Mouse (Mus musculus) erythroblast, adult 5-6 weeks (primary cell): ENCODE measurements at regions not wholly inside any gene's neighbourhood (a gene's known extent, or its start where the extent isn't known, plus 50 kb on each side); places are given as distances from the start of the nearest gene placed in this dataset.
A peak's percentile ranks its signal among the peaks of the same experiment; 100 is the strongest.

ENCODE experiments used
- ATAC-seq: replicated peaks from 2 replicates; pipeline ENCODE4 v1.8.0; 2016; ENCODE audit warnings: moderate number of reproducible peaks, mild to moderate bottlenecking, moderate TSS enrichment, inconsistent platforms; ENCODE audit not compliant: poor library complexity, low FRiP score, severe bottlenecking

DNA sequence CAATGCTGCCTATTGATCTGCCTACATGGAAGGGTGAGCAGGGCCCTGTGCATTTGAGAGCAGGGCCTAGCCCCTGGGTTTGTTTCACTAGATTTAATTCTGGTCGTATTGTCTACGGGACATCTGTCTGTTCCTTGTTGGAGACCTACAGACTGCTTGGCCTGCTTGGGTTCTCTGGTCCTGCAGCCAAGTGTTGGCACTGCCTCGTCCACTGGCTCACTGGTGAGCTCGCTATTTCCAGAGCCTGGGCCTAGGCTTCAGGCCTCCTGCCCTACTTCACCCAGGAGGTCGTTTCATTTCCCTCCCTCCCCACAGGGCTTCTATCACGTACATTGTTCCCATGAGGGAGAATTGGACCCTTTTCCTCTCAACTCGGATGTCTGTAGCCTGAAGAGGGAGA, 62.2 kb upstream of the Blcap start:
- no peak for ATAC-seq

DNA sequence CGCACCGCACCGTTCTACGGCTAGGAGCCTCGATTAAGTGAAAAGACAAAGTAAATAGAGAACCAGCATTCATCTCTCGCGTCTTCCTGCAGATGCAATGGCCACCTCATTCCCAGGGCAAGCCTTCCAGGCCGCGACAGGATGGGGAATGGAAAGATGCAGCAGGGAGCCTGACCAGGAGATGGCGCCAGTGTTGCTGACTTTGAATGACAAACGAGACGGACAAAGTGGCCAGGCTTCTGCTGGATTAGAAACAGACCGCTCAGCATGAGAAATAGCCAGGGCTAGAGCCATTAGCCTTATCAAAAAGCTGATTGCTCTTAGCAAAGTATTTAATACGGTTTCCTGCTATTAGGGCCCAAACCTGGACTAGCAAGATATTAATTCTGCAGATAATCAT, 64.6 kb upstream of the Blcap start:
- ATAC-seq = no peak

DNA sequence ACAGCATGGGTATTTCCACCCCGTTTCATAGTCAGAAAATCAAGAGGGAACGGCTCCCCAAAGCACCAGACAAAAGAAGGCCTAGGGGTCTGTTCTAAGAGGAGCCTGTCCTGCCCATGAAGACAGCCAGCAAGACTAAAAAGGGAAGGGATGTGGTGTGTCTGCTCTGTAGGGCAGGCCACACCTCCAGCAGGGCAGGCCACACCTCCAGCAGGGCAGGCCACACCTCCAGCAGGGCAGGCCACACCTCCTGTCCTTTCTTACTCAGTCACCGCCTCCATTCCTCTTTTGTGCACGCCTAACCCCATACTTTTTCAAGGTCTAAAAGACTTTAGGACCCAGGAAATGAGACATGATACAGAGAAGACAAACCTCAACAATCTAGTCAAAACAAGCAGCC, 69.8 kb upstream of the Blcap start:
- peak; percentile 58 for ATAC-seq

DNA sequence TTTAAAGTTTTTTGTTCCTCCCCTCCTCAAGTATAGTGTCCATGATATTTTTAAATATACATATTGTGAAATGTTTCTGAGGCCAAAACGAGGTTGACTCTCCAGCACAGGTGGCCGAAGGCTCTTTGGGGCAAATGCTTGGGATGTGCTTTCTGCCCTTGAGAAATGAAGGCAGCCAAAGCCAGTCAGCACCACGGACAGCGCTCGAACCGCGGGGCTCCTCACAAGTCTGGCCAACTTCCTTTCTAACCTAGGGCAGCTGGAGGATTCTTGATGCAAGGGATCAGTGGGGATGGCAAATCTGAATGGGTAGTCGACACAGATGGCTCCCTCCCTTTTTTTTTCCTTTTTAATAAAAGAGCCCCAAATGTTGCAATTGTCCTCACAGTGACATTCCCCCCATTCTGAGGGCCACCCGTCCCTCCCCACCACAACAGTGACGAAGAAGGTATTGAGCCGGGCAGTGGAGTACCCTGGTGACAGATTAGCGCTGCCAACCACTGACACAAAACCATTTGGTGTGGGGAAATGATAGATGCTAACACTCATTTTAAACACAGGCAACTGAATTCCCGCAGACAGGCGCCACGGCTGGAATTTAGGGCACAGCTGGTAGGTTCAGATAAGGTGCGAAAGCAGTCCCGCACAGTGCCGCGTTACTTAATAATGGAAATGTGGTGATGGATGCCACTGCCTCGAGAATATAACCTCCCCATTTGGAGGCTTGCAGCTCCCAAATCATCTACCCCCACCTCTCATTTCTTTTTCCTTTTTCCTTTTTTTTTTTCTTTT, 73.4 kb upstream of the Ctnnbl1 start:
- no peak for ATAC-seq

DNA sequence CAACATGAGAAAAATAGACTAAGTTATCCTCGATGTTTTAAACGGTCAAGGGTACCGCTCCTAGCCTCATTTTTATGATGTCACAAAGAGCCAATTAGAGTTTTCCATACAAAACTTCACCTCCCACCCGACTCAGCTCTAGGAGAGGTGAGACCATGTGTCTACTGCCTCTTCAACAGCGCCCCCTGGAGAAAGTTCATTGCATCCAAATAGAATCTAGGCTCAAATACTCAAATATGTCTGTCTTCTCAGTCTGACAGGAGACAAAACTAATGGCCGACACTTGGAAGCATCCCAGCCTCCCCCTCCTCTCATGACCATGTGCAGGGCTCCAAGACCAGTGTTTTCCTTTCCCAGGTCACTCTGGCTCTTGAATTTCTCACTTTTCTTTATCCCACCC, 72.7 kb upstream of the Ctnnbl1 start:
- ATAC-seq = no peak

DNA sequence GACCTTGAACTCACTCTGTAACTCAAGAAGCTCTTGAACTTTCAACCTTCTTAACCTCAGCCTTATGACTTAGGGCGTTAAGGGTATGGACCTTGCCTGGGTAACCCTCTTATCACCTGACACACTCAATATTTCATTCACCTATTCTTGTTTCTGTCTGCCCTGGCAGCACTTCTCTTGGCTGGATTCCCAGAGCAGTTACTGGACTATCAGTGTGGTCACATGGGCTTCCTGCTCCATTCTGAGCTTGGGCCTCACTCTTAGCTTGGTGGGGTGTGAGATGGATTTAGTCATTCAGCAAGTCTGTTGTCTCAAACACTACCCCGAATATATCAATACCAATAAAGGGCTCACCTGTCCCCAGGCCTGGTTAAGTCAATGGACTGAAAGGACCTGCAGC, 67.0 kb upstream of the Ctnnbl1 start:
- no peak for ATAC-seq

DNA sequence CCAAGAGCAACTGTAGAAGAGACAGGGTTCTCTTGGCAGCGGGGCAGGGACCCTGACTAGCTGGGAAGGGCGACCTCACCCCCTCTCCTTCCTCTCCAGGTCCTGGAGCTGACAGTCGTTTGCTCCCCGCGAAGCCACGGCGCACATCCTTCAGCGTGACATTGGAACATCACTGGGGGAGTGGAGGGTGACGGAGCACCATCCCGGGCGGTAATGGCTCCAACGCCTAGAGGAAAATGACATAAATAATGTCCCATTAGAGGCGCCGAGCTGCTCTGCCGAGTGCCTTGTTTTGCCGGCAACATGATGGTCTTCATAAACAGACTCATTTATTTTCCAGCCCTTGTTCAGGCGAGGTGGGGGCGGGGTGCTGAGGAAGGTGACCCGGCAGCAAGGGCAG, 62.3 kb upstream of the Ctnnbl1 start:
- no peak for ATAC-seq

DNA sequence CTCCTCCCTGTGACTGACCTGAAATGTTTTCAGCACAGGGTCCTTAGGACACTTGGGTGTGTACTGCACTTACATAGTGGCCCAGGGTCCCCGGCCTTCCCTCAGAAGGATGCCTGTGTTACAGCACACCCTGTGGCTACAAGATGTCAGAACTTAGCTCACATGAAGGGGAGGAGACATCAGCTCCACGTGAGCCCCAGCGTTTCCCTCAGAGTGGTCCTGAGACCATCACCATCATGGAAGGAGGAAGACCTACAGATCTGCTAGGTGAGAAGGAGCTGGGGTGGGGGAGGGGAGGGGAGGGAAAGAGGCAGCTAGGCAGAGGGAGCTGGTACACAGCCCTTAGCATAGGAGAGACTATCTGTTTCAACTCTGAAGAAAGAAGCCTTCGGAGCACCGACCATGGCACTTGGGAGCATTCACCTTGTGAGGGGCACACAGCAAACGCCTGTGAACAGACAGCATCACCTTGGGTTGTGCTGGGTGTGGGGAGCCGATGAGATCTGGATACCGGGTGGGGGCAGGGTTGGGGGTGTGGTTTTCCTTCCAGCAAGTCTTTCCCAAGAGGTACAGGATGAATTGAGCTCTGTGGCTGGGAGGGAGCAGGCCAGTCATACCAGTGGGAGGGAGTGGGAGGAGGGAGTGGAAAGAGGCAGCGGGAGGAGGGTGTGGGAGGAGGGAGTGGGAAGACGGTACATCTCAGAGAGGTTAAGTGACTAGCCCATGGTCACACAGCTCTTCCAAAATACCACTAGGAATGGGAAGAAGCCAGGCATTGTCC, 60.6 kb upstream of the Ctnnbl1 start:
- ATAC-seq = no peak

DNA sequence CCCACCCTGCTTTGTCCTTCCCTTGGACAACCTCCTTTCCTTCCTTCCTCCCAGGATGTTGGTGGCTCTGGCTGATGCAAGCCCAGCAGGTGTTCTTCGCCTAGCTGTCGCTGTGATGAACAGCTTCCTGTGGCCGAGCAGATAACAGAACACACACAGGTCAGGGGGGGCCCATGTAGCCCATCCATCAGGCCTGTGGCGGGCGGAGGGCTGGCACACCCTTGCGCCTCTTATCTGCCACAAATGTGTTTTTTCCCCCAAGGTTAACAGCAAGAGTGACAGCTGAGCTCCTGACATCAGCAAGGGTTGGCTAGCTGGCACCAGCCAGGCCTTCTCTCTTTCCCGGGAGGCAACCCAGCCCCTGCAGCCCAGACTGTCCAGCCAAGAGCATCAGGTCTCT, 59.9 kb upstream of the Ctnnbl1 start:
- ATAC-seq = 0 out of 2 replicates have a peak, but pooled peaks have one; percentile 51

DNA sequence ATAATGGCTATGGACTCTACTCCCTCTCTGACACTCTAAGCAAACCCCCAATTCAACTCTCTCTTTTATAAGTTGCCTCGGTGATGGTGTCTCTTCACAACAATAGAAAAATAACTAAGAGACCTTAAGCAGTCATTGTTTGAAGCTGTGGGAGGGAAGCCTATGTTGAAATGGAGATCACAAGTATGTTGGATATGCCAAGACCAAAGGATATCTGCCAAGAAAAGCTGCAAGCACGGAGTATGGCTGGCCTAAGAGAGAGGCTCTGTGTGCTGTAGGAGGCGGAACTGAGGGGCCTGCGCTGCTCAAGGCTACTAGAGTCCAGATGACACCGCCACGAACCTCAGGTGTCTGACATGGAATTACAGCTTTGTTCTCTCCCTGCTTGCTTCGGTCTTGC, 55.3 kb upstream of the Ctnnbl1 start:
- ATAC-seq = no peak
